Mouse (Mus musculus) limb, embryonic 14.5 days (tissue): Measurements from ENCODE around the gene D930048N14Rik. TPM values are rescaled to one million over a fixed set of nuclear protein-coding genes. Genes with fewer than 3 reads are reported as not detected.

ENCODE experiments used
- ATAC-seq: fragments of 200-750 bp; cut with Nextera tagmentation; 2 replicates; pipeline ENCODE4 v1.8.0; 2017; ENCODE audit warnings: low read depth, moderate number of reproducible peaks, moderate TSS enrichment; ENCODE audit not compliant: low FRiP score
- DNase-seq: peaks from one replicate; pipeline ENCODE4 v3.0.0-alpha.2; 2015; ENCODE audit warnings: low spot score
- H3K27ac ChIP-seq: fragments of 300-500 bp; sonication (generic); replicated peaks from 2 replicates; pipeline ENCODE4 v1.5.1; 2014; ENCODE audit warnings: low read depth, mild to moderate bottlenecking, low read length, moderate library complexity, mixed read lengths
- H3K27me3 ChIP-seq: fragments of 300-500 bp; sonication (generic); 2 replicates; pipeline ENCODE4 v1.6.1; 2014; ENCODE audit warnings: low read length, mixed read lengths; ENCODE audit not compliant: control insufficient read depth, insufficient read depth
- H3K36me3 ChIP-seq: fragments of 300-500 bp; sonication (generic); 2 replicates; pipeline ENCODE4 v1.6.1; 2014; ENCODE audit warnings: mild to moderate bottlenecking, low read length, moderate library complexity, mixed read lengths; ENCODE audit not compliant: control insufficient read depth, insufficient read depth
- H3K4me1 ChIP-seq: fragments of 300-500 bp; sonication (generic); 2 replicates; pipeline ENCODE4 v1.6.1; 2014; ENCODE audit warnings: antibody characterized with exemption, low read length, mixed read lengths; ENCODE audit not compliant: control insufficient read depth, insufficient read depth
- H3K4me2 ChIP-seq: fragments of 300-500 bp; sonication (generic); replicated peaks from 2 replicates; pipeline ENCODE4 v1.6.1; 2014; ENCODE audit warnings: low read depth, mild to moderate bottlenecking, low read length, moderate library complexity; ENCODE audit not compliant: severe bottlenecking
- H3K4me3 ChIP-seq: fragments of 300-500 bp; sonication (generic); replicated peaks from 2 replicates; pipeline ENCODE4 v1.5.1; 2014; ENCODE audit warnings: low read length
- H3K9ac ChIP-seq: fragments of 300-500 bp; sonication (generic); 2 replicates; pipeline ENCODE4 v1.6.1; 2014; ENCODE audit warnings: mild to moderate bottlenecking, low read depth, low read length, moderate library complexity; ENCODE audit not compliant: severe bottlenecking
- H3K9me3 ChIP-seq: fragments of 300-500 bp; sonication (generic); 2 replicates; pipeline ENCODE4 v1.6.1; 2016; ENCODE audit warnings: low read length; ENCODE audit not compliant: control insufficient read depth
- POLR2A ChIP-seq: fragments of 200-500 bp; IDR thresholded peaks from 2 replicates; pipeline ENCODE4 v1.8.0; 2012; ENCODE audit warnings: inconsistent platforms, mild to moderate bottlenecking, moderate library complexity, borderline replicate concordance; ENCODE audit not compliant: insufficient read depth, insufficient read length; ENCODE audit errors: extremely low read depth
- WGBS: fragments of 180-500 bp; shearing (Covaris S2); extraction: QIAGEN DNeasy Blood & Tissue Kit; methylation state at CpG from one replicate; pipeline ENCODE4 v1.1.7; 2014; 5-methylcytosine and 5-hydroxymethylcytosine counted together
- polyA plus RNA-seq, 2 experiments: library from polyadenylated mRNA; depleted of rRNA in 1 of 2; stranded (reverse) in 1 of 2; unstranded in 1 of 2; fragments of >200 nt; fragmentation: Nextera tagmentation in 1 of 2; extraction: Ambion mirVana in 1 of 2; gene quantifications; 2 replicates each; pipeline versions ENCODE4 v1.2.1 to v1.2.3; 2012 to 2014

D930048N14Rik gene
- polyA plus RNA-seq (2012; rRNA removed) (13.0 and 15.0 TPM in 2 replicates), polyA plus RNA-seq (2014; fragmentation: Nextera tagmentation; extraction: Ambion mirVana) (4.2 and 4.5 TPM in 2 replicates)

- peak within 1 kb of the TSS; percentile 69 for H3K9ac ChIP-seq
- H3K4me1 ChIP-seq = peaks cover 21% of the 10 kb centered on the region
- peak; percentile 55 for DNase-seq
- H3K9me3 ChIP-seq = no peaks in the 10 kb centered on the region
- no peaks in the 10 kb centered on the region for H3K27me3 ChIP-seq
- TF ChIP-seq POLR2A = no peak; the same call in 1 of the 2 replicates
- peak within 1 kb of the TSS; percentile 15 for H3K27ac ChIP-seq
- H3K4me2 ChIP-seq = peak within 1 kb of the TSS; percentile 96
- peak; percentile 71 for ATAC-seq
- peaks cover under 1% of the 10 kb centered on the region; the same call in 1 of the 2 replicates for H3K36me3 ChIP-seq
- under 1% methylated on average over 48 of the region's 70 CpGs for WGBS
- H3K4me3 ChIP-seq = peak within 1 kb of the TSS; percentile 57
Measured at GRCm38 (mm10) chr11:51650691-51651515, at the start of gene D930048N14Rik, which contains the start of gene N4bp3. D930048N14Rik (plus strand) TSS chr11:51650954. N4bp3 (minus strand) TSS chr11:51650842.

GRCm38 (mm10) chr11:51602253-51602652 lies 48.5 kb upstream of the D930048N14Rik start:
- no peaks in the 10 kb centered on the region for H3K27me3 ChIP-seq
- no peak for TF ChIP-seq POLR2A
- WGBS = 96% methylated on average over 3 of the region's 3 CpGs
- no peak overlapping the region for H3K9ac ChIP-seq
- DNase-seq (no peak), ATAC-seq (no peak)
- H3K4me2 ChIP-seq = no peak overlapping the region
- H3K9me3 ChIP-seq = no peaks in the 10 kb centered on the region
- H3K4me1 ChIP-seq = peaks cover 19% of the 10 kb centered on the region
- no peak overlapping the region for H3K4me3 ChIP-seq
- peaks cover 84% of the 10 kb centered on the region for H3K36me3 ChIP-seq
- H3K27ac ChIP-seq = no peak overlapping the region

GRCm38 (mm10) chr11:51605602-51606446 lies 44.9 kb upstream of the D930048N14Rik start:
- H3K27me3 ChIP-seq = no peaks in the 10 kb centered on the region
- DNase-seq (peak; percentile 84), ATAC-seq (peak; percentile 70)
- H3K27ac ChIP-seq = peak overlapping the region; percentile 96
- 0 out of 2 replicates have a peak, but pooled peaks have one; percentile 42 for TF ChIP-seq POLR2A
- H3K36me3 ChIP-seq = peaks cover 48% of the 10 kb centered on the region
- peak overlapping the region; percentile 86 for H3K4me2 ChIP-seq
- WGBS = 4% methylated on average over 68 of the region's 81 CpGs
- H3K4me1 ChIP-seq = peaks cover 19% of the 10 kb centered on the region
- H3K9ac ChIP-seq = peak overlapping the region; percentile 100
- H3K9me3 ChIP-seq = no peaks in the 10 kb centered on the region
- H3K4me3 ChIP-seq = peak overlapping the region; percentile 94

GRCm38 (mm10) chr11:51606447-51607095 lies 44.2 kb upstream of the D930048N14Rik start, which contains the start of gene Hnrnpab:
Hnrnpab (minus strand) TSS chr11:51606847.
- ATAC-seq = peak; percentile 92
- H3K27me3 ChIP-seq = no peaks in the 10 kb centered on the region
- peak within 1 kb of the TSS; percentile 96 for H3K27ac ChIP-seq
- H3K36me3 ChIP-seq = peaks cover 41% of the 10 kb centered on the region
- WGBS = 1% methylated on average over 74 of the region's 91 CpGs
- H3K4me2 ChIP-seq = peak within 1 kb of the TSS; percentile 86
- no peaks in the 10 kb centered on the region for H3K9me3 ChIP-seq
- peak within 1 kb of the TSS; percentile 94 for H3K4me3 ChIP-seq
- H3K9ac ChIP-seq = peak within 1 kb of the TSS; percentile 100
- peak; percentile 100 for TF ChIP-seq POLR2A
- peaks cover 19% of the 10 kb centered on the region for H3K4me1 ChIP-seq
- peak; percentile 99 for DNase-seq
